Mouse (Mus musculus) brain, embryonic 14.5 days (tissue): ENCODE results near the gene Fes.

Source experiments
- CTCF ChIP-seq: fragments of 200-500 bp; IDR thresholded peaks from 2 replicates; pipeline ENCODE4 v1.5.1; 2012; ENCODE audit warnings: inconsistent platforms, mild to moderate bottlenecking, moderate library complexity, borderline replicate concordance; ENCODE audit not compliant: insufficient read depth, insufficient read length; ENCODE audit errors: extremely low read depth
- POLR2A ChIP-seq: fragments of 200-500 bp; IDR thresholded peaks from 2 replicates; pipeline ENCODE4 v1.6.1; 2012; ENCODE audit warnings: mild to moderate bottlenecking, inconsistent platforms, borderline replicate concordance; ENCODE audit not compliant: poor library complexity, insufficient read depth, insufficient read length, severe bottlenecking; ENCODE audit errors: extremely low read depth

DNA sequence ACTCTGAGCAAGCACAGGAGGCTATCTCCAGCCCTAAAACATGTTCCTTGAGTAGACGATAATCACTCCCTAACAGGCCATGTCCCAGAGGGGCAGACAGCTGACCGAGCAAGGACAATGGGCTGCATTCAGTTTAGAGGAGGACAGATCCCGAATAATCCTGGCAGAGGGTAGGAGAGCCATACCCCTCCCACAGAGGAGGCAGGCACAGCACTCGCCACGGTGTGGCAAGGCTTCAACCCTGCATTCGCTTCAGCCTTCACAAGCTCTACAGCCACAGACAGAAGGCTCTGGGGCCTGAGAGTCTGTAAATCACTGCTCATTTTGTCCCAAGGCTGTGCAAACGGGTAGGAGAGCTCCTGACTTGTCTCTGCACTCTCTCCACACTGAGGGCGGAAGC, 30.6 kb downstream of the Fes start:
- TF ChIP-seq CTCF (no peak), POLR2A (no peak)
